Mouse (Mus musculus): ENCODE results near the gene Zfyve9.
"Not testable (repeated sequence)": the region's sequence is repeated elsewhere in the genome, so short reads cannot be mapped to it uniquely, and the experiment has no call there.

Zfyve9 gene

GRCm38 (mm10) chr4:108719349-108719748 is 61.2 kb downstream of the Zfyve9 start, which contains the start of gene 3110021N24Rik:
TSS of gene 3110021N24Rik (plus strand) at chr4:108719649.
- DNase-seq, result no peak

DNA sequence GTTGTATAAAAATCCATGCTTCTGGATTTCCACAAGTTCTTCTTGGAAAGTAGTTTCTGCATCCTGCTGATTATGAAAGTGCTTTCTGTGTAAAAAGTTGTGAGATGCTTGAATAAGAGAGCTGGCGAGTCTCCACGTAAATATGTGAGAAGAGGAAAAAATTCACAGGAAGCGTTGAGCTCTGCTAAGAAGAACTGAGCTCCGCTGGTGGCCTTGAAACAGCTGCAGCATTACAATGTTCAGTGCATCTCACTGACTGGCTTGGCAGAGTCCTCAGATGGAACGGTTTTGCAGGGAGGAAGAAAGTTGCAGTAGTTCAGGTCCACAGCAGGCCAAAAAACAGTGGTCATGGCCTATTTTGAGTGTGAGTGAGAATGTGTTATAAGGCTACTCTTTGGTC is 72.4 kb downstream of the Zfyve9 start:
- DNase-seq, result no peak

- DNase-seq, result peak; percentile 5
These were observed 83.7 kb downstream of the Zfyve9 start for GRCm38 (mm10) chr4:108696934-108697333.

DNA sequence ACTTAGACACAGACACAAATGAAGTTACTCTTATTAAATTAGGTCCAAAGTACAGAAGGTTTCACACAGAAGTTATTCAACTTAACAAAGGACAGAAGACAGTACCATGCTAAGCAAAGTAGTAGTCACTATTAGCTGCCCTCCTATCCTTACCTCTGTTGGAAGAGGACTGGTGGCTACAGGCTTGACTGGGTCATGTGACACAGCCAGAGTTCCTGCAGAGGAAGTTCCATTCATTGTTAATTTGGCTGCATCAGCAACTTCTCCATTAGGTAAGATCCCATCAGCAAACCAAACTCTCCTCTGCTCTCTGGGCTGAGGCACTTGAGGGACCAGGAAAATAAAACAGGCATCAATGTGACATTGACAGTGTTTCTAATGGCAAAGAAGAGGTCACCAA is 89.1 kb downstream of the Zfyve9 start:
- no peak for DNase-seq

DNA sequence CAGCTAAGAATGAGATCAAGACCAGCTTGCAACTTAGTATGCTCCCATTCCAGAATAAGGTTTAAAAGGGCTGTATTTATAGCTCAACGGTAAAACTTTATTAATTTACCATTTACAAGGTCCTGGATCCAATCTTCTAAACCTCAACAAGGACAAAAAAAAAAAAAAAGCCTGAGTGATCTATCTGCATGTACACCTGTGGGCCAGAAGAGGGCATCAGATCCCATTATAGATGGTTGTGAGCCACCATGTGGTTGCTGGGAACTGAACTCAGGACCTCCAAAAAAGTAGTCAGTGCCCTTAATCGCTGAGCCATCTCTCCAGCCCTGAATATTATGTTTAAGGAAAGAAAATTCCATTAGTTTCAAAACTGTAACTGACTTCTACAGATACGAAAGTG is 90.1 kb downstream of the Zfyve9 start:
- no peak for DNase-seq

DNA sequence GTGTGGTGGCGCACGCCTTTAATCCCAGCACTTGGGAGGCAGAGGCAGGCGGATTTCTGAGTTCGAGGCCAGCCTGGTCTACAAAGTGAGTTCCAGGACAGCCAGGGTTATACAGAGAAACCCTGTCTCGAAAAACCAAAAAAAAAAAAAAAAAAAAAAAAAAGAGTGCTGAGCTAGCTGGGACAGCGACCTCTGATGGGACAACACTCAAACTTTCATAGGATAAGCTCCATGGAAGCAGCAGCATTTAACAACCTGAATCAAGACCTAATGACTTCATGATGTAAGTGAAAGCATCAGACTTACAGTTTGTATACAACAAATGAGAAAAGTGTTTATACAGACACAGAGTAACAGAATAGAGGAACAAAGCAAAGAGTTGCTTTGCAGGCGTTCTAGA is 93.5 kb downstream of the Zfyve9 start:
- not testable (repeated sequence) for DNase-seq

- no peak for DNase-seq
These were observed 94.4 kb downstream of the Zfyve9 start for GRCm38 (mm10) chr4:108686156-108686555.

DNA sequence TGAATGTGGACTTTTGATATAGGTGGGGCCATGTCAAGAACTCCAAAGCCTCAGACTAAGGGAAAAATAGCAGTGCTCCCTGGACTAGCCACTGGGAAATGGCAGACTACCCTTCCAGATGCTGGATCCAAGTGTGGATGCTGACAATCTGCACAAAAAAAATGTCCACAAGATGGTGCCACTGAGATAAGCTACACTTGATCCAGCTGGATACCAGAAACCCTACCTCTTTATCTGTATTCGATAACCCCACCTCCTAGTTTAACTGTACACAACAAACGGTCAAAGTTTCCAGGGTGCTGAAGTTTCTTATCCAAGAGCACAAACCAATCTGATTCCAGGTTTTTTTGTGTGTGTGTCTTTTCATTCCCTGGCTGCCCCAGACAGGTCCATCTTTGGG is 116.2 kb downstream of the Zfyve9 start:
- DNase-seq, result peak; percentile 8

DNA sequence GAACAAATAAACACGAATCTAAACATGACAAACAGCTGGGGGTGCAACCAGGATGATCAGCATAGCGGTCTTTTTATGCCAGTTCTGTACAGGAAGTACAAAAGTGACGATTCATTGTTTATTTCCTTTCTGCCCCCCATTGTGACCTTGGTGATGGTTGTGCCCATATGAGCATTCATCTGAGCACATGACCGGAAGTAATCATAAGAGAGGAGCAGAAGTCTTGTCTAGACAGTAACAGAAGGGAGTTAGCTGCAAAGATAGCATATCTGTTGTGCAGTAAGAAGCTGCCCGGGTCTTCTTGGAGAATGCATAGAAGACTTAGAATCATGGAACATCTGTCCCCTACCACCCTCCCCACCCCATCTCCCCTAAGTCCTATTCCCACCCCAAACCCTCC is 141.8 kb downstream of the Zfyve9 start:
- DNase-seq, result no peak

GRCm38 (mm10) chr4:108637721-108638120 is 142.9 kb downstream of the Zfyve9 start:
- DNase-seq, result no peak

DNA sequence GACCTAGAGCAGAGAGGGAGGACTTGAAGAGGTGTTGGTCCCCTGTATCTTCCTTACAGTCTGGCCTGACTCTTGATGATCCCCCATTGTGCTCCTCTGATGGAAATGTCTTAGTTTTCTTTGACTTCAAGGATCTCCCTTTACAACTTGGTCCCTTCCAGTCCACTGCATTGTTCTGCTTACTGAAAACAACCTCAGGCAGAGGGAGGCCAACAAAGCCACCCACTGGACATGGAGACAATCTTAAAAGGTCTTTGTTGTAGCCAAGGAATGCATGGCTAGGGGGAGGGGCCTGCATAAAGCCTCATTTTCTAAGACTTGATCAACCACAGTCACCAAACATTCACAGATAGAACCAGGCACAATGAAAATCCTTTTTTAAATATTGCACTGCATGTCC is 145.5 kb downstream of the Zfyve9 start:
- DNase-seq, result no peak

GRCm38 (mm10) chr4:108634696-108635095 is 145.9 kb downstream of the Zfyve9 start:
- no peak for DNase-seq

DNA sequence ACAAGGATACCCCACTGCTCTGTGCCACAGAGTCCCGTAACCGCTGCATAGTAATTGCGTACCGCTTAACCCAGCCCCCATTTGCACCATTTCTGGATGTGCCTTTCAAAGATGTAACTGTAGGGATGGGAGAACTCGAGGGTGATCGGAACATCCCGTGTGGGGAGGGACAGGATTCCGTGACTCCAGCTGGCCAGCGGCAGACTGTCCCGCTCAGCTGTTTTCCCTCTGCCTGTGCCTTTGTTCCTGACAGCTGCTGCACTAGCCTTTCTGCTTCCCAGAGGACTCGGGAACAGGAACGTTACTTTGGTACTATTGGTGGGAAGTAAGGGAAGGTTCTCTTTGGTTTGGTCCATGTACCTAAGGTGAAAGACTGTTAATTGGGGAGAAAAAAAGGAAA is 146.9 kb downstream of the Zfyve9 start:
- DNase-seq, result no peak

- DNase-seq, result no peak
These were observed 149.0 kb downstream of the Zfyve9 start for GRCm38 (mm10) chr4:108631616-108632015.

GRCm38 (mm10) chr4:108630096-108630495 is 150.5 kb downstream of the Zfyve9 start:
- DNase-seq, result no peak

- DNase-seq, result no peak
These were observed 151.2 kb downstream of the Zfyve9 start for GRCm38 (mm10) chr4:108629363-108629880.

GRCm38 (mm10) chr4:108627066-108627465 is 153.5 kb downstream of the Zfyve9 start:
- DNase-seq, result no peak

- no peak for DNase-seq
These were observed 159.1 kb downstream of the Zfyve9 start for GRCm38 (mm10) chr4:108621504-108621903.

DNA sequence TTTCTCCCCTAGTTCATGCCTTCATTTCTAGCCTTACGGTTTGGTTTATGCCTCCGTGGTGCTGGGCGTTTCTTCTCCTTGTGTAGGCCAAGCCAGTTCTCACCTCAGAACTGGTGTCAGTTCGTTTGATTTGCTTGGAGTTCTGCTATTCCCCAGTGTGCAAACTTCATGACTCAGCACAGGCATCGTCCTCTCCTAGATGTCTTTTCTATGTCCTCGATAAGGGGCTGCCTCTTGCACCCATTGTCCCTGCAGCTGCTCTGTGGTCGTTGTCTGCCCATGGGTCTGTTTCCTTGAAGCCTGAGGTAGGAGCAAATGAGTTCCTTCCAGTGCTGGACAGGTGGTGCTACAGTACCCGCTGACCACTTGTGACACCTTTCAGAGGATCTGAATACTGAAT is 160.1 kb downstream of the Zfyve9 start:
- DNase-seq, result no peak

- peak; percentile 93 for DNase-seq
These were observed 160.8 kb downstream of the Zfyve9 start, which contains the start of gene Cc2d1b for GRCm38 (mm10) chr4:108619587-108620341. TSS of gene Cc2d1b (plus strand) at chr4:108619940.

GRCm38 (mm10) chr4:108619165-108619564 is 161.4 kb downstream of the Zfyve9 start:
- peak; percentile 34 for DNase-seq

- DNase-seq, result no peak
These were observed 162.0 kb downstream of the Zfyve9 start for GRCm38 (mm10) chr4:108618586-108618985.

- DNase-seq, result no peak
These were observed 169.7 kb downstream of the Zfyve9 start for GRCm38 (mm10) chr4:108610935-108611334.

DNA sequence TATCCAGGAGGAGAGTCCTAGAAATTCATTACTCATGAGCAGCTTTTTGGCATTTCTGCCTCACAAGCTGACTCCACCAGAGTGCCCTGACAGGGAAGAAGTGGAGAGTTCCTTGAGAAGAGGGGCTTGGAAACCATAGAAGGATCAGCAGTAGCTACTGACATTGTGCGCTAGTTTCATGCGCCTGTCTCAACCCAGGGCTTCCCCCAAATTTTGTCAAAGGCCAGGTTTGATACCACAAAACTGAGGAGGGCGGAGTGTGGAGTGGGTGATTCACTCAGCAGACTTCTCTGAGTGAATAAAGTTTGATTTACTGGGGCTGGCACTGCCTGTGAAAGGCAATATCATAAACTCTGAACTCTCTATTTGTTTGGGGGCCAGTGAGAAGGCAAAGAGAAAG is 171.9 kb downstream of the Zfyve9 start:
- DNase-seq, result no peak

- DNase-seq, result no peak
These were observed 178.7 kb downstream of the Zfyve9 start for GRCm38 (mm10) chr4:108601870-108602269.

Data from layer of hippocampus, adult 9-11 months (tissue).